Mouse (Mus musculus) left cerebral cortex, adult 18-20 months (tissue): ENCODE measurements around the gene Fam198a. TPM values are rescaled to one million over a fixed set of nuclear protein-coding genes. Genes with fewer than 3 reads are reported as not detected.

Experiments
- DNase-seq, 2 experiments: peaks; one replicate each; pipeline ENCODE4 v3.0.0; 2021 to 2022; ENCODE audit warnings: low spot score in 2 of 2, mixed read lengths in 1 of 2
- long read RNA-seq, 2 experiments: library from polyadenylated mRNA; stranded (forward); transcript quantifications; one replicate each; pipeline ENCODE4 v2.0.0; 2021
- total RNA-seq, 2 experiments: library from RNA; stranded (reverse); gene quantifications; 2 replicates each; pipeline ENCODE4 v1.2.3; 2021

Gene Fam198a
- 1 to 10 TPM; 5.4 to 7.5 TPM for total RNA-seq
- long read RNA-seq, experiment 1, transcript Fam198a-204 (5 exons, 2,149 nt) = major isoform, 5 of 5 reads
- long read RNA-seq, experiment 1, partial matches to known transcripts = 0 of 5 reads
- long read RNA-seq, experiment 1, other reads (novel, unspliced or antisense) = 0 of 5 reads
- long read RNA-seq, experiment 2, partial matches to known transcripts = 0 of 3 reads
- long read RNA-seq, experiment 2, other reads (novel, unspliced or antisense) = 0 of 3 reads

- DNase-seq = no peak
These were observed at the start of gene Fam198a for GRCm38 (mm10) chr9:121950418-121951113. TSS of gene Fam198a (plus strand) at chr9:121950988.

DNA sequence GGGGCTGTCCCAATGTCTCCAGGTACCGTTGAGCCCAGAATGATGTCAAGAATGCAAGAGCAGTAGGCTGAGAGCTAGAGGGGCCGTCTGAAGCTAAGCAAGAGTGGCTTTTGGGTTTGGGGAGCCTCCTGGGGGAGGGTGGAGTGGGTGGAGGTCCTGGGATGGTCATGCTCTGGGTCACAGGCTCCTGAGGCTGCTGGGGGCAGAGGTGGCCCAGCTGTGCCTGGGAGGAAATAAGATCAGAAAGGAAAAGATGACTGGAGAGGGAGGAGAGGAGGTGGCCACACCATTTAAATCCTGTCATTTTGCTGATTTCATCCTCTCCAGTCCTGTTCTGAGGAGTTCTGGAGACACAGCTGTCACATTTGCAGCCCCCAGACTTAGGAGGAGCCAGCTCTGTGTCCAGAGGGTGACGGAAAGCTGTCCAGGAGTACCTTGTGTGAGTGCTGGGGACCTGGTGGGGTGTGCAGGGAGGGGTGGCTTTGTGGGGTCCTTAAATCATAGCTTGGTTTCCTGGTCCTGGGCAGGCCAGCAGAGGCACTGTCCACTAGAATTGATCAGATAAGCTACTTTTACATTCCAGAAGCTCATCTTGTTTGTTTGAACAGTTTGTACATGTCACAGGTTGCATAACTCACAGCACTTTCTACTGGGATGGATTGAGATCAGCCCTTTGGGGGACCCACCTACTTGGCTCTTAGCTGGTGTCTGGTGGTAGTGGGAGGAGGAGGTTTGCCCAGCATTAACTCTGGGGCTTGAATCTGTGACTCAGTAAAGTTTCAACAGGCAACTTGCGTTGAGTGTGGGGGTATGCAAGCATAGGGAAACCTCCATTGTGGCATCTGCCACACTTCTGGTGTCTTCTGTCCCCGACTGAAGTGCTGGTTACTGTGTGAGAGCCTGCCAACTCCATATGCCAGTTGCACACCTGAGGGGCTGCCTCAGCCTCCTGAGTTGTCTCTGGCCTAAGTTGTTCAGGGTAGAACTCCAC lies 48.8 kb upstream of the Fam198a start:
- no peak for DNase-seq

- DNase-seq = no peak
These were observed 47.1 kb upstream of the Fam198a start for GRCm38 (mm10) chr9:121903476-121904305.

DNA sequence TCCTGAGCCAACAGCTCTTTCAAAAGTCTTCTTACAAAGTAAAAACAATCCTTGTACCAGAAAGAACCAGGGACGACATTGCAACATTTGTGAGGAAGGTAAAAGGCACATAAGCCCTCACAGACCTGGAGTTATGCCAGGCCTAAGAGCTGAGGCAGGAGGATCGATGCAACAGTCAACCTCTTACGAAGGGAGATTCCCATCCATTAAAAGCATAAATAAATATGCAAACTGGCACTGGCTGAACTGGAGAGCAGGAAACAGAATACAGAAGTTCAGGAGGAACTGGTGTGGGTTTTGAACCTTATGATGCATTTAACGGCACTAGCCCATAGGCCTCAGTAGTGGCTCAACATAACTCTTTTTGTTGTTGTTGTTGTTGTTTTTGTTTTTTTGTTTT lies 46.5 kb upstream of the Fam198a start:
- DNase-seq = no peak

- no peak for DNase-seq
These were observed 45.8 kb upstream of the Fam198a start for GRCm38 (mm10) chr9:121904946-121905345.

GRCm38 (mm10) chr9:121905556-121906185 lies 45.1 kb upstream of the Fam198a start:
- peak in 1 of 2 experiments; percentile 59 for DNase-seq

DNA sequence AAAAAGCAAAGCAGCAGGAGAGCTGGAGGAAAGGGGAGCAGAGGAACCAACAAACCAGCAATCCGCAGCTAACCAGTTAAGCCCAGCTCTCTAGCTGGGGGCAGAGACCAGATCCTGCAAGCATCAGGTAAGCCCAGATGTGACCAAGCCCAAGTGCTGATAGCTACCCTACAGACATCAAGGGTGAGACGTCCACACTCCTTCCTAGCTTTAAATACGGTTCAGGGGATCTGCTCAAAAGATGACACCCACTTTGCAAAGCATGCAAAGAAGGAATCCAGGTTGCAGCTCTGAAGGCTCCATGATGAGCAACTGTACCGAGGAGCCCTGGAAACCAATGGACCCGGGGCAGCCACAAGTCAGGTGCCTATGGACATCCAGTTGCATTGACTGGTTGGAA lies 44.3 kb upstream of the Fam198a start:
- no peak for DNase-seq

DNA sequence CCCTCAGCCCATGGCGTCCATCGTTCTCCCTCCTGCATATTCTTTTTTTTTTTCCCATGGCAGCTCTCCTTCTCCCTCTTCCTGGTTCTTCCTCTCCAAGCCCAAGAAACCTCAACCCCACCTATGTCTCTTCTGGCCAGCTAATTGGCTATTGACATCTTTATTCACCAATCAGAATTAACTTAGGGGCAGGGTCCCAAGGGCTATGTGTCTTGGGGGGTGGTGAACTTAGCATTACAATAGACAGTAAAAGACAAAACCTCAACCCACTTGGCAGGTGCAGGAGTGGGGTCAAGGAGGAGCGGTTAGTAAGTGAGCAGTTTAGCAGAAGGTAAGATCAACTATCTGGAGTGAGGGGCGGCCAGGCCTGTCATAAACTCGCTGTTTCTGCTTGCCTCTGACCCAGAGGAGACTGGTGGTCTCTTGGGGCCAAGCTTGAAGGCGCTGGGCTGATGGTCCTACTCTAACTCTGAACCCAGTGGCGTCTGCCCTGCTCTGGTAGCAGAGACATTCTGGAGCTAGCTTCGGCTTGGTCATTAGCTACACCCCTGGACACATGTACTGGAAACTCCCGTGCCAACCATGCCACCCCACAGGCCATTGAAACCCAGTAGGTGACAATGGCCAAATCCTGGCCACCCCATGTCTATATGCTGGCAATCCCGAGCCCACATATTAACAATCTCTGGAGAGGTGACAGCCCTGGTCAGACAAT lies 43.3 kb upstream of the Fam198a start:
- DNase-seq = no peak

DNA sequence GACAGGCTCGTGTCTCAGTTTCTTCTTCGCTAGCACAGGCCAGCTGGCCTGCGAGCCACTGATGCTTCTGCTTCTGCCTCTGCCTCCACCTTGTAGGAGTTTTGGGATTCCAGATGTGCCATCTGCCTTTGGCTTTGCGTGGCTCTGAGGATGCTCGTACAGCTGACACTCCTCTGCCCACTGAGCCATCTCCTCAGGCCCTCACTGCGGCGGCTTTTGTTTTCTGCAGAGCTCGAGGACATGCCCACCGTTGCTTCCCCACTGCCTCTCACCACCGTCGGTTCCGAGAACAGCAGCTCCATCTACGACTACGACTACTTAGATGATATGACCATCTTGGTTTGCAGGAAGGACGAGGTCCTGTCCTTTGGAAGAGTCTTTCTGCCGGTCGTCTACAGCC lies 42.5 kb upstream of the Fam198a start:
- DNase-seq = no peak

DNA sequence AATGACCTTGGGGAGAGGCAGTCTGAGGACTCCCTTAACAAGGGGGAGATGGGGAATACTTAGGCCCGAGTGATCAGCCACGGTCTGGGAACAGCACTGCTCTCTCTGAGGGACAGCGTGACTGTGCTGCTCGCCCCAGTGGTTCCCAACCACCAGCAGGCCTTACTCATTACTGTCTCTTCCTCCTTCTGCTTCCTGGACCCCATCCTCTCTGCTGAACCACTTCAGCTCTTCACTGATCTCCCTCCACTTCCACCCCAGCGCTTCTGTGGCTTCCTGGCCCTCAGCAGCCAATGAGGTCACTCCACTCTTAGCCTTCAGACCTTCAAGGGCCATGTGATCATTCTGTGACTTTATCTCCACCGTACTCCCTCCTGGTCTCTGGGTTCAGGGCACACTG lies 41.2 kb upstream of the Fam198a start:
- DNase-seq = no peak

DNA sequence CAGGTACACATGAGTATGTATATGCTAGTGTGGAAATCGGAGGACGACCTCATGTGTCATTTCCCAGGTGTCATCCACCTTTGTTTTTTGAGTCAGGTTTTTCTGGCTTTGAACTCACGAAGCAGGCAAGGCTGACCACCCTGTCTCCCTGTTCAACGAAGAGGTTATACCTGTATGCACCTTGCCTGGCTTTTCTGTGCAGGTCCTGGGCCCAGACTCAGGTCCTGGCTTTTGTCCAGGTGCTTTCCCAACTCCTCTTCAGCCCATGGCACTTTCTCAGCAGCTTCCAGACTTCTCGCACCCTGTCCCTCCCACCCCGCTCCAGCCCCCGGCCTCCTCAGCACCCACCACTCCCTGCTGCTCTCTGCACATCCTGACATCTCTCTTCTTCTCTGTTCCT lies 39.6 kb upstream of the Fam198a start:
- DNase-seq = no peak

DNA sequence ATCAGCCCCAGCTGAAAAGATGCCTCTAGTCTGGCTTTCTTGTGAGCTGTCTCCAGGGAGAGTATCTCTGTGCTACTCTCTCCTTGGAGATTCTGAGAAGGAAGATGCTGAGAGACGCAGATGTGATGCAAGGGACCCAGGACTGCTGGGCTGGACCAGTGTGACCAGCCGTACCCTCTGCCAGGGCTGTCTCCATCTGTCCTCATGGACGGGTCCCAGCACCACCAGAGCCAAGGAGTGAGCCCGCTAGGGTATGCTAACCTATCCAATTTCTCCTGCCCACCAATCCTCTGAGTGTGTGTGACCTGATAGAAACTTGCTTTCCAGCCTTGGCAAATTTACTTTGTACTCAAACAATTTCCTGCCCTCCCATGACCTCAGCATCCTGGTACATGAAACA lies 38.0 kb upstream of the Fam198a start:
- no peak for DNase-seq

DNA sequence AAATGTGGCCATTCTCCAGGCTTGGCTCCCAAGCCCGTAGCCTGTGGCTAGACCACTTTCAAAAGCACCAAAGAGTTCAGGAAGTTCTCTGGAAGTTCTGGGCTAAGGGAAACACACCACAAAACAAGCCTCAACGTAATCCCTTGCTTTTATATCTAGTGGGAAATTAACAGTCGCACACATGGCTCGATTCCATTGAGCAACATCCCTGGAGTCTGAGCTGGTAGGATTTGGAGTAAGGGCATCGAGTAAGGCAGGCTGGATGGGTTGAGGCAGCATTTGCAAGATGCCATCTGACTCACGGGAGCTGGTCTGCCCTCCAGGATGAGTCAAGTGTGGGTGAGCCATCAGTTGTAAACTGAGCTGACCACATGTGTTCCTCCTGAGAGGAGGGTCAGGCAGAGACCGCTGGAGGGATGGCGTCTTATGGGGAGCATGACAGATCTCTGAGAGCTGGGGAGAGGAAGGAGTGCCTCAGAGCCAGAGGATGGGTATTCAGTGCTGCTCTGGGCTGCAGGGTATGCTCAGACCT lies 36.5 kb upstream of the Fam198a start:
- no peak for DNase-seq

GRCm38 (mm10) chr9:121915056-121915455 lies 35.7 kb upstream of the Fam198a start:
- no peak for DNase-seq

GRCm38 (mm10) chr9:121916102-121916501 lies 34.7 kb upstream of the Fam198a start, which contains the start of gene Cyp8b1:
TSS of gene Cyp8b1 (minus strand) at chr9:121916305.
- no peak for DNase-seq

- no peak for DNase-seq
These were observed 31.7 kb upstream of the Fam198a start for GRCm38 (mm10) chr9:121919027-121919501.

DNA sequence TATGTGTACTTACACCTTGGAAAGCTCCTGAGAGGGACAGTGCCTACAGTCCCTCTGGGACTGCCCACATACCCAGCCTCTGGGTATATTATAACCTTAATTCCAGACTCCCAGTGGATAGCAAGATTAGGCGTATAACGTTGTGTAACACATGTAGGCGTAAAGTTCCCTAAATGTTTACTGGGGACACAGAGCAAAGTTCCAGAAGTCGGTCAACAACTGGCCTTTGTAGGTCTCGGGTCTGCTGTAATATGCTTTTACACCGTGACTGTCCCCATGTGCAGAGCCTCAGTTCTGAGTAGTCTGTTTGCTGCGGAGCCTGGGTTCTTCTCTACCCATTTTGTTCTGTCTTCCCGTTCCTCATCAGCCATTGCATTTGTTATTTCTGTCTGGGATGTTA lies 27.3 kb upstream of the Fam198a start:
- no peak for DNase-seq

GRCm38 (mm10) chr9:121923906-121924305 lies 26.9 kb upstream of the Fam198a start:
- no peak for DNase-seq

GRCm38 (mm10) chr9:121924901-121925560 lies 25.8 kb upstream of the Fam198a start:
- no peak for DNase-seq
